Mouse (Mus musculus) cerebellum, adult 11-12 months (tissue): ENCODE measurements around the gene Ankrd31.

ENCODE experiments used
- DNase-seq: peaks from one replicate; pipeline ENCODE4 v3.0.0; 2022

Gene Ankrd31

DNA sequence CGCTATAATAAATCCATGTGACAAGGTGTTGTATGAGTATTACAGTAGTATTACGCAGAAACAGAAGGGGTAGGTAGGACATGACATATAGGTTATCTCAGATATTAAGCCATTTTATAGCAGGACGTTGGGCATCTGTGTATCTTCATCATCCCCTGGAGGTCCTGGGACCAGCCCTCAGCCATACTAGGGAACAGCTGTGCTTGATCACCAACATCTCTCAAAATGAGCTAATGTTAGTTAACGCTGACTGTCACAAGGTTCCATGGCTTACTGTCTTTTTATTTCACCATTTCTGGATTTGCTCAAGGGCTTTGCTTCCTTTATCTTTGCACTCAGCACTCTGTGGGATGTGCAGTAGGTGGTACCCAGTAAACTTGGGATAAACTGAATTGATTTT lies 197.7 kb downstream of the Ankrd31 start:
- no peak for DNase-seq

DNA sequence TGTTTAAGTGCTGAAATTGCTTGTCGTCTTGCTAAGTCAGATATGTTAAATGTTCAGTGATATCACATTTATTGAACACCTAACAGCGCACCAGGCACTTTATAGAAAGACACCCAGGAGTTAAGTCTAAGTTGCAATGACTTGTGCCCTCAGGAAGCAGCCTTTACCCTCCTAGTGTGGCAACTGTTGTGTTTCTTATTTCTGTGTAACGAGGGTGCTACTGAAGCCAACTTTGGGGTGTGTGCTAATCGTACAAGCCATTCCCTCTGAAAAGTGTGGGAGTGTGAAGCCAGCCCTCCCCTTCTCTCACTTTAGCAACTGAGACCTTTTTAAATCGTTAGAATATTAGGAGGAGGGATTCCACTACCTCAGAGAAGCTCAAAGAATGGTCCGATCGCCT lies 199.7 kb downstream of the Ankrd31 start:
- DNase-seq: no peak

DNA sequence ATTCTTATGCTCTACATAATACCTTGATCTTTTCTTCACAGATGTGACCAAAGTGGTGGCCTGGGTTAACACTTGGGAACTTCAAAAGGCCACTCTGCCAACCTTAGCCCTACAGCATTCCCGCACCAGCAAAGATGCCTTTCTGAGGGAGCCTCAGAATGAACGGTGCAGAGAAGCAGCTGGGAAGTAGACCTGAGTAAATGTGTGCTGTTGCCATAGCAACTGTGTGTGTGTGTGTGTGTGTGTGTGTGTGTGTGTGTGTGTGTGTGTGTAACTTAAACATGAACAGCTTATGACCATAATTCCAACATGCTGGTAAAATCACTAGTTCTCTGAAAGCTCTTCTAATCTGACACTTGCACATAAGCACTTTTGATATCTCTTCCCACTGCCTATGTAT lies 203.8 kb downstream of the Ankrd31 start:
- DNase-seq: no peak

DNA sequence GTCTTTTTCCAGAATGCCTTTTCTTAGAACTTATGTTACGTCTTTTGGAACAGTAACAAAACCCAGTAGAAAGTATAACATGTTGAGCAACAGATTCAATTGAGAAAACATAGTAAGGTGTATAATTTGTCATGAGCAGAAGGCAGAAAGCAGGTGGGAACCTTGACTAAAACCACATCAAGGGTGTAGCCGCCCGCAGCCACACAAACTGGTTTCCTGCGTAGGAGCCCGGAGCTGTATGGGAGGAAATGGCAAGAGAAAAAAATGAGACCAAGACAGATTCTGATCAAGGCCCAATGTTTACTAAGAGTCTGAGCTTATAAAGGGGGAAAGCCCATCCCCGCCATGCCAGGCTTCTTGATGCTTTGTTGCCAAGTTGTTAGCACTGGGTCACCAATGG lies 208.4 kb downstream of the Ankrd31 start:
- no peak for DNase-seq
